Mouse (Mus musculus): ENCODE results near the gene Ralgapa1. TPM values are rescaled to one million over a fixed set of nuclear protein-coding genes. Genes with fewer than 3 reads are reported as not detected.
"Not testable (repeated sequence)": the region's sequence is repeated elsewhere in the genome, so short reads cannot be mapped to it uniquely, and the experiment has no call there.

The Ralgapa1 gene
- total RNA-seq, 2 experiments from 2014 or later: 52.2 to 62.6 TPM

DNA sequence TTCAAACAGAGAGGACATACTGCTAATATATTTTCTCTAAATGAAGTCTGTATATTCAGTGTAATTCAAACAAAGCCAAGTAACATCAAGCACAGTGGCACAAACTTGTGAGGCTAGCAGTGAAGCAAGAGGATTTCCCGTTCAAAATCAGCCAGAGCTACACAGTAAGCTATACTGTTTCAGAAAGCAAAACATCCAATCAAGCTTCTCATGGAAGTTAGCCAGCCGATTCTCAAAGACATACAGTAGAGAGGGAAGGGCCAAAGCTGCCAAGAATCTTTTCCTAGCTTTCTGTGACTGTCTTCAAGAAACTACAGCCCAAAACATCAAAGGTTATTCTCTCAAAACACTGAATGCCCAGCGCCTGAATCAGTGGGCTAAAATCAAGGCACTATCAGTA, 15.9 kb downstream of the Ralgapa1 start:
- DNase-seq (ENCODE audit: low spot score in 2 of 2): no peak

DNA sequence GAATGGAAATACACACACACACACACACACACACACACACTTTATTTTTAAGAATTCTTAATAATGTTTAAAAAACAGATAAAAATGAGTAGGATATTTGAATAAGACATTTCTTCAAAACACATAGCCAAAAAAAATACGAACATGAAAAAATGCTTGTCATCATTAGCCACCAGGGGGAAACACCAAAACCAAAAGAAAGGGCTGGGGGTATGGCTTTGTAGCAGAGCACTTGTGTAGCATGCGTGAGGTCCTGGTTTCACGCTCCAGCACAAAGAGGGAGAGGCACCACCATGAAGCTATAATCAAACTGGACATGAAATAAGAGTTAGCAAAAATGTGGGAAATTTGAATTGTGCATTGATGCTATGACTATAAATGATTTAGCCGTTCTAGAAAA, 19.8 kb downstream of the Ralgapa1 start:
- no peak for DNase-seq (ENCODE audit: low spot score in 2 of 2)

DNA sequence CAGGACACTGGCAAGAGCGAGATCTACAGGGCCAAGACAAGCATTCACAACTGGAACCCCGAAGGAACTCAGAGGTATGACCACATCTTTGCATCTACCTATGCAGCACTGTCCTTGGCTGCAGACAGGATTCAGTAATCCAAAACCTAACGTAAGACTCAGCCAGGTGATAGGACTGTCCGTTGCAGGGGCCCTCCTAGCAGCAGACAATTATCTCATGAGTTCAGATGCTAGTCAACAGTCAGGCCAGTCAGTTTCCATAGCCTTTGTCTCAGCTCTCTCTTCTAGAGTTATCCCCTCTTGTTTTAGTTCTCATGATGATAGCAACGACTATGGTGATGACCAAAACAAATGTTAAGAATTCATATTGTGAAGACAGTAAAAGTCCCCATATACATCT, 20.8 kb downstream of the Ralgapa1 start:
- no peak for DNase-seq (ENCODE audit: low spot score in 2 of 2)

DNA sequence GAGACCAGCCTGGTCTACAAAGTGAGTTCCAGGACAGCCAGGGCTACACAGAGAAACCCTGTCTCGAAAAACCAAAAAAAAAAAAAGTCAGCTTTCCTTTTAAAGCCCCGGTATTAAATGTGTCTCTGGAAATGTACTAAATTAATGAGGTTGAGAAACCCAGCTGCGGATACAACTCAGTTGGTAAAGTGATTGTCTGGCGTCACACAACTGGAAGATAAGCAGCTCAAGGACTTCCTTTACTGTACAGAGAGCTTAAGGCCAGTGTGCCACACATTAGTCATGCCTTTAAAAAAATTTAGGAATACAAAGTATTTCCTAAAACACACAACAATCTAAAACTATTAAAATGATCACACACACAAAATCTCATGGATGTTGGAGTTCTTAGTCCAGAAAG, 22.2 kb downstream of the Ralgapa1 start:
- DNase-seq (ENCODE audit: low spot score in 2 of 2): no peak

DNA sequence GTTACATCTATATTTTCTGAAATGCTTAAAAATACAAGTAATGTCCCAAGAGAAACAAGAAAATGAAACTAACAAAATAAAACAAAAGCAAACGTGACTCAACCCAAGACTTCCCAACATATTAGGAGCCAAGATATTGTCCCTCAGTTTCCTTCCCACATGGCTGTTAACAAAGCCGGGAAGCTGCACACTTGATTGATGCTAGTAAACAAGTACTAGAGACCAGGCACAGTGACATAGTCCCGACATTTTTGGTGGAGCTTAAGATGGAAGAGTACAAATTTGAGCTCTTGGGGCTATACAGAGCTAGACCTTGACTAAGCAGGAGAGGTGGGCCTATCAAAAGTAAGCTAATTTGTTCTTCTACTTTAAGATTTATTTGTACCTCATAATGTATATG, 23.9 kb downstream of the Ralgapa1 start:
- DNase-seq (ENCODE audit: low spot score in 2 of 2): no peak

DNA sequence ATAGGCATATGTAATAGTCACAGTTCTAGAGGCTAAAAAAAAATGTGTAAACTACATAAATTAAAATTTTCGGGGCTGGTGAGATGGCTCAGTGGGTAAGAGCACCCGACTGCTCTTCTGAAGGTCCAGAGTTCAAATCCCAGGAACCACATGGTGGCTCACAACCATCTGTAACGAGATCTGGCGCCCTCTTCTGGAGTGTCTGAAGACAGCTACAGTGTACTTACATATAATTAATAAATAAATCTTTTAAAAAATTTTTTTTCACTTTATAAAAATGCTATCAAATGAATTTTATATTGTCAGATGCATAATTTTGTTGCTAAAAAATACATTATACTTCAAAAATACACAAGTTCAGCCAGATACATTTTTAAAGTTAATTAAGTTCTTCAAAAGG, 26.5 kb downstream of the Ralgapa1 start:
- DNase-seq (ENCODE audit: low spot score in 2 of 2): not testable (repeated sequence)

DNA sequence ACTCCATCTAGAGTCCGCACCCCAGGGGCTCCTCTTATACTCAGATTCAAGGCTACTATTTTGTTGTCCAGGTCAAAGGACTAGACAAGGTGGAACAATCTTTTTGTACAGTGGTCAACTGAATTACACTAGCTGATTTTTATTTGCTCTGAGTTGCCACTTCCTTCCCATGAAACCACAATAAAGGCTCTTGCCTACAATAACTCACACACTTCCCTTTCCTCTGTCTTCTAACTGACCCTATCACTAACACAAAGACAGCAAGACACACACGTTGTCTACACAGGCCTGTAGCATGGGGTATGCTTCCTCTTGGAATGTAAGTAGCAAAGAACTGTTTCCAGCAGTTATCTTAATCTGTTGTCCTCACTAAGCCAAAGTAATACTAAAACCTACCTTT, 35.7 kb downstream of the Ralgapa1 start:
- no peak for DNase-seq (ENCODE audit: low spot score in 2 of 2)

GRCm38 (mm10) chr12:55782662-55783061, 38.3 kb downstream of the Ralgapa1 start:
- DNase-seq (ENCODE audit: low spot score in 2 of 2): no peak

GRCm38 (mm10) chr12:55778301-55778700, 42.7 kb downstream of the Ralgapa1 start:
- DNase-seq (ENCODE audit: low spot score in 2 of 2): peak in 1 of 2 experiments; percentile 44

DNA sequence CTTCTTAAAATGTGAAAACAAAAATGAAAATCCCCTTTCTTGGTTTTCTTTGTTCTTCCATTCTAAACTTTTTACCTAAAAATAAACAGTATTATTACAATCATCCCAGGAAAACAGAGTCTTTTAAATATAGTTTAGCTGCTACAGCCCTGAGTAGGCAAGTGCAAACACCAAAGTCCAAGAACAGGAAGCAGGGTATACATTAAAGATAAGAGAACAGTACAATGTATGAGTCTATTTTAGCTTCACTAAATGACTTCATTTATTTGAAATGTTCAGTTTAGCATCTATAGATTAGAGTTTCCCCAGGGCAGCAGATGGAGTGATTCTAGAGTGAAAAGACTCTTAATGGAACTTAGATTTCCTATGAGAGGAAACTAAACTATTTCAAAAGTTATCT, 43.6 kb downstream of the Ralgapa1 start:
- no peak for DNase-seq (ENCODE audit: low spot score in 2 of 2)

- DNase-seq (ENCODE audit: low spot score in 2 of 2): no peak
Observed at GRCm38 (mm10) chr12:55774316-55774715, 46.7 kb downstream of the Ralgapa1 start.

GRCm38 (mm10) chr12:55720319-55720718, 100.6 kb downstream of the Ralgapa1 start:
- no peak for DNase-seq (ENCODE audit: low spot score in 2 of 2)

DNA sequence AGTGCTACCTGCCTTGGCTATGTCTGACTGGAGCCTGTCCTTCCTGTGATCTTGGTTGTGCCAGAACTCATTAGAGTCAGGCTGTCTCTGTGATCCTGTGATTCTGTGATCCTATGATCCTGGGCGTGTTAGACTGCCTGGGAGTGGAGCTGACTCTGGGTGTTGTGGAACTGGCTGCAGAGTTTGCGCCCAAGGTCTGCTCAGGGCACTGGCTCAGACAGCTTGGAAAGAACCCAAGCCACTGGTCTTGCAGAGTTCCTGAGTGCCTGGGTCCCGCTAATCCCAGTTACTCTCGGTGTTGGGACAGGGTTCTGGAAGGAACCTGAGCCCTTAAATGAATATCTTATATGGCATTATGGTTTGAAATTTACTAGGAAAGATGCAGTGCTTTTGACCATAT, 115.1 kb downstream of the Ralgapa1 start:
- no peak for DNase-seq (ENCODE audit: low spot score in 2 of 2)

- DNase-seq (ENCODE audit: low spot score in 2 of 2): no peak
Observed at GRCm38 (mm10) chr12:55666699-55667098, 154.3 kb downstream of the Ralgapa1 start.

GRCm38 (mm10) chr12:55663194-55663593, 157.8 kb downstream of the Ralgapa1 start:
- DNase-seq (ENCODE audit: low spot score in 2 of 2): not testable (repeated sequence)

DNA sequence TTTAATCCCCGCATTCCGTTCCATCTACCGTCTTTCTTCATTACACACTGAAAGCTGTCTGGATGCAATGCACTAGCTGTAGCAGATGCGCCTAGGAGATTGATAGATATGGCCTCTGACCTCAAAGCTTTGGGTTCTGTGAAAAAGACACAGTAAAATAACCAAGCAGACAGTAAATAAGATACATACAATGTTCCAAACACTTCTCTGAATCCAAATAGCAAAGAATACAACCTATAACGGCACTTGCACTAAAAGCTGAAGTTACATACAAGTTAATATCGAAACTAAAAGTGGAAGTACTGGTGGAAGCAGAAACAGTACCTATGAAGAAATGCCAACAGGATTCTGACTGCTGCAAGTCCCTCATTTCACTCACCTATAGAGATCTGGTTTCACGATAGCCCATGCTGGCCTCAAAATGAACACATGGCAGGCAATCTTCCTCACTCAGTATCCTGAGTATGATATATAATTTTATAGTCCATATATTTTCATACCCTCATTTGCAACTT, 172.9 kb downstream of the Ralgapa1 start:
- no peak for DNase-seq (ENCODE audit: low spot score in 2 of 2)

DNA sequence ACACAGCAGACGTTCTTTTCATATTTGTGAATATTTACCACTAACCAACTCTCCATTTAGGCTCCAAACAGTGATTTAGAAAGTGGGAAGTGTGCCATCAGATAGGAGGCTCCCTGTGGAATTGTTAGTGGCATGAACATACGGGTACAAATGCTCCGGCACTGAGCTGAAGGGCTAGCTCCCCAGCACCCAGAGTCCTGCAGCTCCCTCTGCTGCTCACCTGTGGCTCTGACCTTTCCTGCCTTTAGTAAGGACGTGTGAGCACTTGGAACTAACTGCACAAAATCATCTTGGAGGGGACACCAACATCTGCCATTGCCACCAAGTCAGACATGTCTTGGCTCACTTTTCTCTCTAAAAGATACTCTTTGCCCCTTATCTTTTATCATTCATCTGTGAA, 194.3 kb downstream of the Ralgapa1 start:
- DNase-seq (ENCODE audit: low spot score in 2 of 2): no peak

- DNase-seq (ENCODE audit: low spot score in 2 of 2): no peak
Observed at GRCm38 (mm10) chr12:55623254-55623653, 197.7 kb downstream of the Ralgapa1 start.

DNA sequence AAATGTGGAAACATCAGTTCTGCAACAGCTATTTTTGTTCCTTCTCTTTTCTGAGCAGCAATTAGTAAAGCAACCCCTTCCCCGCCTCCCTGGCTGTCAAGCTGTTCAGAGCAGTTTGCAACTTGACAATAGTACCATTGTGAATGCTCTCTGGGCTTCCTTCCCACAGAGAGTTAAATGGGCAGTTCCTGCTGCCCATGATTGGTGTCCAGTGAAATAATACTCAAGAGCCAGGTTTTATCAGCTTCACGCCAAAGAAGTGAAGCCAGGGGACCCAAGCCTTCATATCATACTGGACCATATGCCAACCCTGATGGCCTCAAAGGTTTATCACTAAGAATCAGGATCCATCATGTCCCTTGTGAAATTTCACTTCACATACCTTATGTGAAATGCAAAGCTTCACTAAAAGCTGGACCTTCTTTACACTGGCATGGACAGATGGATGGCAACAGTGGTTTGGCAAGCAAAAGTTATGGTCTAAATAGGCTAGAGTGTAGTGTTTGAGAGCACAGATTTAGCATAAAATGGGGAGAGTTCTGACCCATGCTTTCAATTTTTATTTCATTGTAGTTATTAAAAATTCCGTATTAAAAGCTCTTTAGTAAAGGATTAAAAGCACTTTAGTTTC, 198.2 kb downstream of the Ralgapa1 start:
- DNase-seq (ENCODE audit: low spot score in 2 of 2): no peak

- DNase-seq (ENCODE audit: low spot score in 2 of 2): no peak
Observed at GRCm38 (mm10) chr12:55620321-55620720, 200.6 kb downstream of the Ralgapa1 start.

- DNase-seq (ENCODE audit: low spot score in 2 of 2): no peak
Observed at GRCm38 (mm10) chr12:55610812-55611211, 210.2 kb downstream of the Ralgapa1 start.

DNA sequence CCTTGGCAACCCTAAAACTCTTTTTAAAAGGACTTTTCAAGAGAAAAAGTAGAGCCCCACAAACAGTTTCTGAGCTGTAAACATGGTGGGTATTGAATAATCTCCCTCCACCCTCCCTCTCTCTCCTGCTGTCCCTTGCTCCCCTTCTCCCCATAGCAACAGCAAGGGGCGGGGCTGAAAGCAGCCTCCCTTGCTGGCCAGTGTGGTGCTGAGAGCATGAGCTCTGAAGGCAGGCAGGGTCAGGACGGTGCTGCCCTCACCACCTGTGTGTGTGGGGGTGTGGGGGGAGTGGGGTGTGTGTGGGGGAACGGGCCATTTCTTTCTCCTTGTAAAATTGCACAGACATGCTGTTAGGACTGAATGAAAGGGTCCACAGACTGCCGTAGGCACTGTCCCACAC, 213.1 kb downstream of the Ralgapa1 start:
- no peak for DNase-seq (ENCODE audit: low spot score in 2 of 2)

- DNase-seq (ENCODE audit: low spot score in 2 of 2): no peak
Observed at GRCm38 (mm10) chr12:55604411-55604810, 216.6 kb downstream of the Ralgapa1 start.

Measured in adrenal gland, adult 18-20 months (tissue).